Mouse (Mus musculus) lung, adult 2 months (tissue): Measurements from ENCODE around the gene Gtf2ird2.

Source experiments
- CTCF ChIP-seq: fragments of 200-500 bp; IDR thresholded peaks from 2 replicates; pipeline ENCODE4 v1.5.1; 2011; ENCODE audit warnings: mild to moderate bottlenecking, low read length, control low read depth; ENCODE audit not compliant: insufficient read depth
- POLR2A ChIP-seq: fragments of 200-500 bp; IDR thresholded peaks from 2 replicates; pipeline ENCODE4 v1.6.1; 2011; ENCODE audit warnings: low read depth, mild to moderate bottlenecking, control low read depth, low read length, borderline replicate concordance; ENCODE audit errors: extremely low read depth

DNA sequence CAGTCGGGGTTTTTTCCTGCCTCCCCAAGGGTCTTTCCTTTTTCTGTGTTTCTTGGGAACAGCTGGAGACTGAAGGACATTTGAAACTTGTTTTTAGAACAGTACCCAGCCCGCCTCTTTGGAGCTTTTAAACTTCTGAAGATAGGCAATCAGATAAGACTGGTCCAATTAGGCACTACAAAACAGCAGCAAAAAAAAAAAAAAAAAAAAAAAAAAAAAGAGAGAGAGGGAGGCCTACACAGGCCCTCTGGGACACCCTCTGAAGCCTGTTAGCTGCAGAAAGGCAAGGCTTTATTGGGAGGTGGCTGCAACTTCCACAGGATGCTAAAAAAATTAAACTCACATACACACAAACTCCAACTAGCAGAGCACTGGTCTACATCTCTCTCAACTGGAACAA, 82.1 kb downstream of the Gtf2ird2 start:
- TF ChIP-seq CTCF = no peak
- TF ChIP-seq POLR2A = no peak
